Mouse (Mus musculus): ENCODE data around the gene Tbx3.

Gene Tbx3

DNA sequence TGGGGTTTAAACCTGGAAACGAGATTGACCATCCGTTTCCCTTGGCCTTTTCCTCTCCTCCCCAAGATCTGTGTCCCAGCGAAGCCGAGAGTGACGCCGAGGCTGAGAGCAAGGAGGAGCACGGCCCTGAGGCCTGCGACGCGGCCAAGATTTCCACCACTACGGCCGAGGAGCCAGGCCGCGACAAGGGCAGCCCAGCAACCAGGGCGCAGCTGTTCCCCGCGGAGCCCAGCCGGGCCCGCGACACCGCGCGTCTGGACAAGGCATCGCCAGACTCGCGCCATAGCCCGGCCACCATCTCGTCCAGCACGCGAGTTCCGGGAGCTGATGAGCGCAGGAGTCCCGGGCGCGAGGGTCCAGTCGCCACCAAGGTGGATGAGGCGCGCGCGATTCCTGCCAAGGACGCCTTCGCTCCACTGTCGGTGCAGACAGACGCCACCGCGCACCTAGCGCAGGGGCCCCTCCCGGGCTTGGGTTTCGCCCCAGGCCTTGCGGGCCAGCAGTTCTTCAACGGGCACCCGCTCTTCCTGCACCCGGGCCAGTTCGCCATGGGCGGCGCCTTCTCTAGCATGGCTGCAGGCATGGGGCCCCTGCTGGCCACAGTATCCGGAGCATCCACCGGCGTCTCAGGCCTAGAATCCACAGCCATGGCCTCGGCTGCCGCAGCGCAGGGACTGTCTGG, 10.0 kb downstream of the Tbx3 start:
- no peak for DNase-seq

DNA sequence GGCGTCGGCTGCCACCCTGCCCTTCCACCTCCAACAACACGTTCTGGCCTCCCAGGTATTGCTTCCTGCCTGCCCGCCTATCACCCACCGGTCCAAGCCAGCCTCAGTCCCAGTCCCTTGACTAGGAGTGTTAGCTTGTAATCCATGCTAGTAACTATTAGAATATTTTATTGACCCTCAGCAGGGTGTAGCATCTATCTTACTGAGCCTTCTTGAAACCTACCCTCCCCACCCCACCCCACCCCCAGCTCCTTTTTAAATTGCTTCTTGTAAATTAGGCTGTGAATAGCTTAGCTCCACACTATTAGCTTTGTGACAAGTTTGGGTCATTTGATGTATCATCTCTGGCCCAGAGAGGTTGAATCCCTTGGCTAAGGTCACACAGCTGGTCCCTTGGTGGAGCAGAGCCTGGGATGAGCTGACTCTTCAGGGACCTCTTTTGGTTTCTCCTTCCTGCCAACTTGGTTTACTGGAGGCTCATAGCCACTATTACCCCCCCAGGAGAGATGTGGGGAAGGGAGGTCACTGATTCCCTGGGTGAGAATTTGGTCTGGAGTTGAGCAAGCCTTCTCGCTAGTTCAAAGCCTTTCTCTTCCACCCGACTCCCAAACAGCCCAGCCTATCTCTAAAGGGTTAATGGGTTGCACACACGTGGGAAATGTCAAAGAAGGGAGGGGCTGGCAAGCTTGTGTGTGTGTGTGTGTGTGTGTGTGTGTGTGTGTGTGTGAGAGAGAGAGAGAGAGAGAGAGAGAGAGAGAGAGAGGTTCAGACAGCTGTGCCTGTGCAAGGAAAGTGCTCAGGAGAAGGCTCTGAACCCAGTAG, 10.8 kb downstream of the Tbx3 start:
- no peak for DNase-seq

DNA sequence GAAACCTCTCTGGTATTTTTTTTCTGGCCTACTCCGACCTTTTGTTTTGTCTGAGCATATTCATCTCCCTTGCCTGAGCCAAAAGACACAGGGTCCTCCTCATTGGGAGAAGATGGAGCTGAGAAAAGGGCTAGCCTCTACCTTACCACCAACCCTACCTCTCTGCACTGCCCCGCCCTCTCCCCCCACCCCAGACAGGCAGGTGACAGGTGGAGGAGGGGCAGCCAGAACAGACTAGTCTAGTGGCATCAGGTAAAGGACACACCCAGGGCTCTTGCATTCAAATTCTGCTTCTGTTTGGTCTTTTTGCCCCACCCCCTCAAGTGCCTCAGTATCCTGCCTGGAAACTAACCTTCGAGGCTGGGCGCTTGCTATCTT, 11.4 kb downstream of the Tbx3 start:
- no peak for DNase-seq

DNA sequence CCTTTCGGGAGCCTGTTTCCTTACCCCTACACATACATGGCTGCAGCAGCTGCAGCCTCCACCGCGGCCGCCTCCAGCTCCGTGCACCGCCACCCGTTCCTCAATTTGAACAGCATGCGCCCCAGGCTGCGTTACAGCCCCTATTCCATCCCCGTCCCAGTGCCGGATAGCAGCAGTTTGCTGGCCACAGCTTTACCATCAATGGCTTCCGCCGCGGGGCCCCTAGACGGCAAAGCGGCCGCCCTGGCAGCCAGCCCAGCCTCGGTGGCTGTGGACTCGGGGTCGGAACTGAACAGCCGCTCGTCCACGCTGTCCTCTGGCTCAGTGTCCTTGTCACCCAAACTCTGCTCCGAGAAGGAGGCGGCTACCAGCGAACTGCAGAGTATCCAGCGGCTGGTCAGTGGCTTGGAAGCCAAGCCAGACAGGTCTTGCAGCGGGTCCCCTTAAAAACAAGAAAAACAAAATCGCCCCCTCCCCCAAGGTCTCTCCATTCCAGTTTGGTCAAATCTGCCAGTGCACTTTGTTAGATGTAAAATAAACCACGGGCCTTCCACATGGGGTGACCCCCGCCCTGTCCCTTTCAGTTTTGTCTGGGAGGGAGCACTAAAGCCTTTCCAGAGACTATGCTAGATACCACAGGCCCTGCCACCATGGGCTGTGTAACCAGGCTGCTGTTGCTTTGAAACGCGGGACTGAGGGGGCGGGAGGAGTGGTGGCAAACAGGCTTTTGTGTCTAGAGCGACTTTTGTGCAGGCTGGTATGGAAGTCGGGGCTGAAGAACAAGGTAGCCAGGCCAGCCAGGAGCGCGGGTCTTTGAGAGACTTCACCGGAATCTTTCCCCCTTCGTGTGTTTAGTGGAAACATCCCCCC, 12.4 kb downstream of the Tbx3 start:
- no peak for DNase-seq

DNA sequence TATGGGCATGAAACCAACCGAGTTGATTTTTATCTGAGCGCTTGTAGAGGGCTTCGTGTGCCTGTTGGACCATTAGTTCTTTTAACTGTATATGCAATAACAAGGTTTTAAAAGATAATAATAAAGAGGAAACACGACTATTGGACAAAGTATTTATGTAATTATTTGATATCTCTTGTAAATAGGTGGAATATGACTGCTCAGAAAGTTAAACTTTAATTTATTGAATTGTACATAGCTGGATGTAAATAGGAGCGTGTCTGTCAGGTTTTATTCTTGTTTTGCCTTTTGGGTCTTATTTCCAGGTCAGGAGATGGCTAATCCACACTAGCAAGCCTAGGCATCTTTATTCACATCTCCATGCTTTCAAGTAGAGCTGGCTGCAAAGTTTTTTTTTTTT, 13.4 kb downstream of the Tbx3 start:
- DNase-seq: no peak

DNA sequence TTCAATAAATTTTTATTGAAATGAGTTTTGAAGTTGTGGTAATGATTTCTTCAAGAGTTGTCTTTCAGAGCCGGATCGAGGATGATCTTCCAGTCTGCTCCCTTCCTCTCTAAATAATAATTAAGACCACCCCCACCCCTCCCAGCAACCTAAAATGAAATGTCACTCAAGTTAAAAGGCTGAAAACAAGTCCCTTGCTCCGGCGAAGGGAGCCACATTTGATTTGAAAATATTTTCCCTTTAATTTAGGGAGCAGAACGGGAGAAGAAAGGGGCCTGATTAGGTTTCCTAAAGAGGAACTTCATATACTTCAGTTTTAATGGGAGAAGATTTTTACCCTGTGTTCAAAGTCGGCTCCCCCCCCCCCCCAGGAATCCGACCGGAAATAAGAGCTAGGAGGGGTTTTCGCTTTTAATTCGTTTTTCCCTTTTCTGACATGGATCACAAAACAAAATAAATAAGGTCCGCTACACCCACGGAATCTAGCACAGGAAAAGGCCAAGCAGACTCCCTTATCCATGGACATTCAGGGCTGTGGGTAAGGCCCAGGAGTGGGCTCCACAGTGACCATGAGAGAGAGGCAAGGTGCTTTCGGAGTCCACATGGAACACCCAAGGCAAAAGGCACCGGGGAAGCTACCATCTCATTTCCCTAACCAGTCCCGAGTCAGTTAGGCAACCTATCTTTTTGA, 14.4 kb downstream of the Tbx3 start:
- no peak for DNase-seq

DNA sequence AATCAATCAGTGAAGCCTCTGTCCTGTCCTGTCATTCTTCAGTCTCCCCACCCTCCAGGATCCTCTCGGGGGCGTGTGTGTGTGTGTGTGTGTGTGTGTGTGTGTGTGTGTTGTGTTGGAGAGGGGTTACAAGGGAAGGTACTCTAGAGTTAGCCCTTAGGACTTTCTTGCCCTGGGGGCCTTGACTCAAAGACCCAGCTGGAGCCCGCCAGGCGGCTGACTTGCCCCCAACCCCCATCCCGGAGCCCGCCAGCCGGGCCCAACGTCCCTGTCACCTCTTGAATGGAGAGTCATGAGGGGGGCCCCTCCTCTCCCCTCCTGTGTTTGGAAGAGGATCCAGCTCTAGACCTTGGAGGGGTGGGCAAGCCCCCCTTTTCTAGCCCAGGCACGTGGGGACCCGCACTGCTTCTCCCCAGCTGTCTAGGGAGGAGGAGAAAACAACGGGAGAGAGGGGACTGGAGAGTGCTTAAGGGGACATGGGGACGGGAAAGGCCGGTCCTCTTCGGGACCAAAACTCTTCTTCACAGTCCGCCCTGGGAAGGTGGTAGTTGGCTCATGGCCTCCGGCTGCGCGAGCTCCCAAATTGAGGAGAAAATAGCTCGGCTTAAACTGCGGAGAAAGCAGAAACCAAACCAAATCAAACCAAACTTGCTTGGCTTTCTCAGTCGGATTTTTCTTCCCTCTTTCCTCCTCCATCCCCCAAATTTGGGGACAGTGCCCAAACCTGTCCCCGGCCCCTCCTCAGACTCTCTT, 15.2 kb downstream of the Tbx3 start:
- no peak for DNase-seq

DNA sequence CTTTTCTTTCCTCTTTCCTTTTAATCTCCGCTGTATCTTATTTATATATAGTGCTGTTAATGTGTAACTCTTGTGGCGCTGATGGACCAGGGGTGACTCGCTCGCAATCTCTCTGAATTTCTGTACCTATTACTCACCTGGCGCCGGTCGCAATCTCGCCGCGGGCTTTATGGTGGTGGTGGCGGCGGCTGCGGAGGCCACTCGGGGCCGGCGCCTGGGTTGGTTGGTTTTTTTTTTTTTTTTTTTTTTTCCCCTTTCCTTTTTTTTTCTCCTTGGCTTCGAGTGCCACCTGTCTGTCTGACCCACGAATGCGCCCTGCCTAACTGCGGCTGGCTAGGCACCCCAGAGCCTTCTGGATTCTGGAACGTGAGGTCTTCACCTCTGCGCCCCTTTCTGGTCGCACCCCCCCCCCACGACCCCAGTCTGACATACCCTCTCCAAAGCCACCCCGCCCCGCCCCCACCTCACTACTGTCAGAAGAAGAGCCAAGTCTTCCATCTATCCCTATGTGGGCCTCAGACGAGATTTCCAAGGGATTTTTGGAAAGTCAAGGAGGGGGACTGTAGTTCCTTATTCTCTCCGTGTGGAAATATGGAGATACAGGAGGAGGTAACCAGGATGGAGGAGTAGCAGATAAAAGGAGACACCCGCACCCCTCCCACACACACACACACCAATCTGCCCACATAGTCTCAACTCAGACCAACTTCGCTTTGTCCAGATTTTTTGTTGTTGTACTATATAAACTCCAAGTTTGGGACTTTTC, 15.9 kb downstream of the Tbx3 start:
- DNase-seq: peak in 1 of 2 experiments; percentile 47

DNA sequence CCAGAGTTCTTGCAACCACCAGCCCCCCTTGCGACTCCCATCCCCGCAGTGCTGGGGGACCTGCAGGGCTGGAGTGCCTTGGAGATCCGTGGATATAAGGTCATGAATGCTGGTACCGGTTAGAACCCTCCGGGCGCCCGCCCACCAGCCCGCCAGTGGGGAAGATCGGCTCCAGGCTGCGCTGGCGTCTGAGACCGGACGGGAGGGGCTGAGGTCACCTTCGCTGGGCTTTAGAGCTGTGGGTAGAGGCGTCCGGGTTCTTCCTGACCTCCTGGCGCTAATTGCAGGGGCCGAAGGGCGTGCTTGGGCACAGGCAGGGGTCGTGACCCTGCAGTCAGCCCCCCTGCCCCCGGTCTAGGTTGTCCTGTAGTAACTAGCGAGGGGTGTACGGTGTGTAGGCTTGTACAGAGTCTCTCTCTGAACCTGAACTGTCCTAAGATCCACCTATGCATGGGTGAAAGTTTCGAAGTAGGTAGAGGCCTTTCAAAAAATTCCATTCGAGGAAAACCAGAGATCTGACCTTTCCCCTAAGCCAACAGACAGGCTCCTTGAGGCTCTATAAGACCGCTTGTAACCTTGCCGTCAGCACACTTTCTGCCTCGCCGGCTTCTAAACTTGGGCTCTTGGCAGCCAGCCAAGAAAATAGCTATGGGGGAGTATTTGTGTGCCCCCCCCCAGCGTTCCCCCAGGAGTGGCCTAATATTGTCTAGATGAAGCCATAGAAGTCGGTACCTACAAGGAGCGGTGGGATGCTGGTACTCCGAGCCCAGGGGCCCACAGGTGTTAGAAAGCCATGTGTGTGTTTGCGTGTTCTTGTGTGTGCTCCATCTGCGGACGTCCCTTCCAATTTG, 16.8 kb downstream of the Tbx3 start:
- DNase-seq: no peak

DNA sequence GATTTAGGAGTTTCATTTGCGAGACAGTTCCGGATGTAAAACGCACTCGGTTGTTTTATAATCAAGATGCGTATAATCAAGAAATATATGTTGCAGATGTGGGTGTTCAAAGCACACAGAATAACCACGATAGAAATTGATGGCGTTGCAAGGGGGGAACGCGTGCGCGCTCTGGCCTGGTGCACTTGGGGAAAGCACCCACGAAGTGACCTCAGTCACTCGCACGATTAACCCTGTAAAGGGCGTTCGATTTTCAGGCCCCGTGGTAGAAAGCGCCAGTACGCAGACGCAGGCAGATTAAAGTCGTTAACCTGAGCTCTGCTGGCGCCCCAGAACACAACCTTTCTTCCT, 17.4 kb downstream of the Tbx3 start:
- no peak for DNase-seq

DNA sequence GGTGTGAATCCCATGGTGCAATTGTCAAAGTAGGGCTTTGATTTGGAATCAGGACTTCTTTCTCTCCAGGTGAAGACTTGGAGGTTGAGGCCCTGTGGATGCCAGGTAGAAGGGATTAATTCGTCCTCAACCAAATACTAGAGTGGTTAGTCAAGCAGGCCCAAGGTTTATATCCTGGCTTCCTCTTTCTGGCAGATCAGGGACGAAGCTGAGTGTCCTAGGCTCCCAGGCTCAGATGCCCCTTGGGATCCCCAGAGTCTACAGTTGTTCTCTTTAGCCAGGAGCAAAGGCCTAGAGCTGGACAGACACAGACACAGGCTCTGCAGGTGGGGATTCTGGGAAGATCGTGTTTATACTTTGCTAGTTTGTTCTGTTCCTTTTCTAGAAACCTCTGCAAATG, 17.8 kb downstream of the Tbx3 start:
- no peak for DNase-seq

DNA sequence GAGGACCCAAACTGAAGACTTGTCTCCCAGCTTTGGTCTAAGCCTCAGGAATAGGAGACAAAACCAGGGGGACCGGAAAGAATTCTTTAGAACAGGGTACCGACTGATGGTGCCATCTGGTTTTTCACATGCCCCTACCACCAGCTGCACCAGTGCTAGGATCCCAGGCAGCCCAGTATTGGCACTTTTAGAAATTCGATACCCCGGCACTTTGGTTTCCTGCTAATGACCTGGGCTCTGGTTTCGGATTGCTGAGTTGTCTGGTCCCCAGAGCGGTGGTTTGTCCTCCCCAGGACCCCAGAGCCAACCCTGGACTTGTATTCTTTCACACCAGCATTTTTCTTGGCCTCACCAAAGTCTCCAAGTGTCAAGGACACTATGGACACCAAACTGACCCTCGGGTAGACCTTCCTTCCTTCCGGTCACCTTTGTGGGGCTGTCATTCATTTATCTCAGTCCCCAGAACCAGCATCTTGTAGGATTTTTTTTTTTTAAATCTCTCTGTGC, 18.5 kb downstream of the Tbx3 start:
- DNase-seq: no peak

DNA sequence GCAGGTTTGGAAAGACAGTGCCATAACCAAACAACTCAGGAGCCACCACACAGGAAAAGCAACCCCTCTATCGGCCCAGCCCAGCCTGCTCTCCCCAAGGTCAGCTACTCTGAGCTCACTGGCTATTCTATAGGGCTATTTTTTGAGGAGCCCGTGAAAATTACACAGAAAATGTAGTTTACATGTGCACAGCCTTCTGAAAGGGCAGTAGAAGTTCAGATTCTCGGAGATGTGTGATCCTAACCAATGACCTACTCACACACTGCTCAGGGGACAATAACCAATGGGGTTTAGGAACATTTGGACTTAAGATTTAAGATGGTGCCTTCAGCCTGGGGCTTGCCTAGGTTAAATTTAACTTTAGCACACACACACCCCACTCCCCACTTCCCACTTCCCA, 19.0 kb downstream of the Tbx3 start:
- DNase-seq: no peak

DNA sequence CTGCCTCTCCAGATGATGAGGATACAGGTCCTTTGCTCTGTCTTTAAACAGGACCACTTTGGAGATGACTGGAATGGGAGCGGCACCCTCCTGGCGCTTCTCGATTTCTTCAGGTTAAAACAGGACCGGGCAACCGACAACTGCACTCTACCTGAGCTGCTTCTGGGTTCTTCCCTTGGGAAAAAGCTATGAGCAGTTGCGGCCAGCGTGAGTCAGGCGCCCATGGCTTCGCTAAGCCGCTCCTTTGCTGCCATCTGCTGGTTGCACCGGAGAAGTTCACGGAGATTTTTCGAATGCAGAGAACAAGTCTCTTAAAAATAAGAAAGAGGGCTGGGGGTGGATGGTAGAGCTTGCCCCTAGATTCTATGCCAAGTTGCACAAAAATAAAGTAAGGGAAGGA, 20.6 kb downstream of the Tbx3 start:
- peak; percentile 59 to 85 for DNase-seq

DNA sequence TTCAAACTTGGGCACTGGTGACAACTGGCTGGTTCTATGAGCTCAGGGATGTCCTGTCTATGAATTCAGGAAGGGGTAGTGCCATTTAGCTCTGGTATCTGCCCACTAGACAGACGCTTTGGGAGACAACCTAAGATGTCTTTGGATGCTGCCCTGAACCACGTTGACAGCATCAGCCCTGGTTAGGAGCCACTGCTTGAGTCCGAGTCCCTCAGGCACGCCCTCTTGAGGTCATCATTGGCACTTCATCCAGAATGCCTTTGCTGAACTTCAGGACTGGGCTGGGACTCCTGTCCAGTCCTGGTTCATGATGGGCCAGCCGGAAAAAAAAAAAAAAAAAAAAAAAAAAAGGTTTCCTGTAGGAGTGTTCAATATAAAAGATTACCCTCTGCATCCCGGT, 22.0 kb downstream of the Tbx3 start:
- no peak for DNase-seq

DNA sequence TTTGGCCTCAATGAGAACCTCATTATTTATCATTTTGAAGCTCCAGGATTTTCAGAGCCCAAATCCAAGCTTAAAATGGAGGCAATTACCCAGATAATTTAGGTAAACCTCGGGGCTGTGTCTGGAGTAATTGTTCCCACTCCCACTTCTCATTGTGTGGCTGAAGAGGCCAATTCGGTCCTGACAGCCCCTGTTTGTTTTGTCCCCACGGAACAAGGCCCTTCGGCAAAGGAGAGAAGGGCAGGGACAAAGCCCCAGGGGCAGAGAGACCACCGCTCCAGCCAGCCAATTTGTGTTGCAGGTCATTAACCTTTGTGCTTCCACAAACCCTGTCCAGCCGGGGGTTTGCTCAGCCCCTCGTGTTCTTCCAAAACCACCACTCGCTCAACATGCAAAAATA, 24.4 kb downstream of the Tbx3 start:
- no peak for DNase-seq

DNA sequence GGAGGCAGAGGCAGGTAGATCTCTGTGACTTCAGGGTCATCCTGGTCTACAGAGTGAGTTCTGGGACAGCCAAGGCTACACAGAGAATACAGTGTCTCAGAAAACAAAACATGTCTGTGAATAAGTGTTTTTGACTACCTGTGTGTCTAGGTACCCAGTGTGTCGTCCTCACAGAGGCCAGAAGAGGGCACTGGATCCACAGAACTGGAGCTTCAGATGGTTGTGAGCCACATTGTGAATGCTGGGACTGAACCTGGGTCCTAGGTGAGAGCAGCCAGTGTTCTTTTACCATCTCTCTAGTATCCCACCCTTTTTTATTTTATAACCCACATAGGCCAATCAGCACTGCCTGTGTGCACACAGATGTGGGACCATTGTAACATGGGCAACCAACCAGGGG, 32.6 kb downstream of the Tbx3 start:
- no peak for DNase-seq

DNA sequence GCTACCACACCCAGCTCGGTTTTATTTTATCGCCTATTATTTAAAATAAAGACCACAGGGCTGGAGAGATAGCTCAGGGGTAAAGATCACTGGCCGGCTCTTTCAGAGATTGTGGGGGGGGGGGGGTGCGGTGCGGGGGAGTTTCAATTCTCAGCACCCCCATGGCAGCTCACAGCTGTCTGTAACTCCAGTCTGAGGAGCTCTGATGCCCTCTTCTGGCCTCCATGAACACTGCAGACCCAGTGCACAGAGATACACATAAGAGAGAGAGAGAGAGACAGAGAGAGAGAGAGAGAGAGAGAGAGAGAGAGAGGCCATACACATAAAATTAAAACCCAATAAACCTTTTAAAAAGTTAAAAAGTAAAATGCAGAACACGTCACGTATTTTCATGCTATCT, 34.4 kb downstream of the Tbx3 start:
- no peak for DNase-seq

DNA sequence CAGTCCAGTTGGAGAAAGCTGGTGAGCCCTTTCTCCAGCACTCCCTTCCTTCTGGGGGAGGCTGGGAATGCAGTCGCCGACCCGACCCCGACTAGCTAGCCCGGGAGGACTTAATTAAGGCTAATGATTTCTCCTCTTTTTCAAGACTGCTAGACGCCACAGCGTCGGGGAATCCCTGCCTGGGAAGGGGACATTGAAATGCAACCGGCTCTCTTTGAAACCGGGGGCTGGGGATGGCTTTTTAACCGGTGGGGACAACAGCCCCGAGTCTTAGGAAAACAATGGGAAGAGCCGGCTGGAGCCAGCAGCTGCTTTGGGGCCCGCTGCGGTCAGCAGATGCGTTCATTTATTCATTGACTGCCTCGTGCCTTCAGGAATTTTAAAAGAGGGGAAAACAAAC, 36.0 kb downstream of the Tbx3 start:
- no peak for DNase-seq

DNA sequence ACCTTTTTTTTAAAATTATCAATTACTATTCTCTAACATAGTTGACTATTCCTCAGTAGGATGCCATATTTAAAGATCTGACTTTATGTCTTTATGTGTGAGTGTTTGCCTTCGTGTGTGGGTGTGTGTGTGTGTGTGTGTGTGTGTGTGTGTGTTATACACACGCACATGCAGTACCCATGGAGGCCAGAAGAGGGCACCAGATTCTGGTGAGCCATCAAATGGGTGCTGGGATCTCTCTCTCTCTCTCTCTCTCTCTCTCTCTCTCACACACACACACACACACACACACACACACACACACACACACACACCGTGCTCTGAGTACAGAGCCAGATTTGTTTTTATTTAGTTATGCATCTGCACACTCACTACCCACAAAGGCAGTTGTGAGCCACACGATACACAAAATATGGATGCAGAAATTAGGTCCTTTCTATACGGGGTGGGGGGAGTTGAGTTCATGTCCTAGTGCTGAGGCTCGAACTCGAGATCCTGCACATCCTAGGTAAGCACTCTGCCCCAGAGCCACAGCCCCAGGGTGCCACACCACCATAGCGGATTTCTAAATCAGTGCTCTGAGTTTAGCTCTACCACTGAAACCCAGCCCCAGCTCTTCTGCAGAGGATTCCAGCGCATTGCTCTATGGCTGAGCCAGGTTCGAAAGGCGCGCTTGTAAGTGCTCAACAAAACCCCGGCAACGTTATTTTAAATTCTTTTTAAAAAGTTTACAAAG, 38.5 kb downstream of the Tbx3 start:
- DNase-seq: no peak
